Mouse (Mus musculus) left cerebral cortex, postnatal 36 days (tissue): ENCODE data around the gene Rorb. TPM values are rescaled to one million over a fixed set of nuclear protein-coding genes. Genes with fewer than 3 reads are reported as not detected.

ENCODE experiments used
- DNase-seq, 2 experiments: peaks; one replicate each; pipeline ENCODE4 v3.0.0; 2021 to 2022; ENCODE audit warnings: low spot score in 2 of 2, mixed read lengths in 1 of 2
- intact Hi-C: fragments of 180-260 bp; cut with DNase I; formaldehyde crosslinking; loops from one replicate; pipeline ENCODE4 v1.15.1; 2025
- total RNA-seq, 2 experiments: library from RNA; stranded (reverse); gene quantifications; 2 replicates each; pipeline ENCODE4 v1.2.3; 2021

Rorb gene
- 10 to 100 TPM; 56.8 to 57.0 TPM for total RNA-seq

- intact Hi-C loops, result loop anchor here (10.0 kb wide), 1 partner anchor 236 kb away; no protein-coding TSS in a partner anchor
- peak; percentile 81 to 86 for DNase-seq
Measured at GRCm38 (mm10) chr19:19110793-19111427, at the start of gene Rorb. Gene Rorb (minus strand): TSS chr19:19111196.

GRCm38 (mm10) chr19:19148847-19149246, 37.9 kb upstream of the Rorb start:
- no peak for DNase-seq
- intact Hi-C loops, result no loop called here

GRCm38 (mm10) chr19:19144447-19144846, 33.5 kb upstream of the Rorb start:
- no peak for DNase-seq
- intact Hi-C loops, result no loop called here

GRCm38 (mm10) chr19:19136856-19137255, 25.9 kb upstream of the Rorb start:
- intact Hi-C loops, result no loop called here

GRCm38 (mm10) chr19:19135838-19136237, 24.8 kb upstream of the Rorb start:
- DNase-seq, result no peak
- intact Hi-C loops, result no loop called here

More at GRCm38 (mm10) chr19:19136856-19137255, 25.9 kb upstream of the Rorb start:
- no peak for DNase-seq

GRCm38 (mm10) chr19:19122324-19122723, 11.3 kb upstream of the Rorb start:
- no peak for DNase-seq
- intact Hi-C loops, result no loop called here

- no peak for DNase-seq
- intact Hi-C loops, result loop anchor here (10.0 kb wide), 1 partner anchor 237 kb away; no protein-coding TSS in a partner anchor
Measured at GRCm38 (mm10) chr19:19112180-19112579, 1.2 kb upstream of the Rorb start.

- intact Hi-C loops, result loop anchor here (10.0 kb wide), 1 partner anchor 237 kb away; no protein-coding TSS in a partner anchor
- no peak for DNase-seq
Measured at GRCm38 (mm10) chr19:19111428-19112170, 603 bp upstream of the Rorb start.

- peak; percentile 44 to 59 for DNase-seq
- intact Hi-C loops, result loop anchor here (10.0 kb wide), 1 partner anchor 235 kb away; no protein-coding TSS in a partner anchor
Measured at GRCm38 (mm10) chr19:19110011-19110768, 806 bp downstream of the Rorb start.

GRCm38 (mm10) chr19:19108596-19109381, 2.2 kb downstream of the Rorb start:
- intact Hi-C loops, result no loop called here
- peak in 1 of 2 experiments; percentile 28 for DNase-seq

GRCm38 (mm10) chr19:19104581-19104980, 6.4 kb downstream of the Rorb start:
- DNase-seq, result no peak
- intact Hi-C loops, result no loop called here

GRCm38 (mm10) chr19:19097149-19097548, 13.8 kb downstream of the Rorb start:
- intact Hi-C loops, result no loop called here
- no peak for DNase-seq

- DNase-seq, result no peak
- intact Hi-C loops, result no loop called here
Measured at GRCm38 (mm10) chr19:19089427-19089826, 21.6 kb downstream of the Rorb start.

GRCm38 (mm10) chr19:19077880-19078279, 33.1 kb downstream of the Rorb start:
- intact Hi-C loops, result no loop called here

GRCm38 (mm10) chr19:19074756-19075155, 36.2 kb downstream of the Rorb start:
- intact Hi-C loops, result no loop called here
- no peak for DNase-seq

More at GRCm38 (mm10) chr19:19077880-19078279, 33.1 kb downstream of the Rorb start:
- DNase-seq, result no peak

GRCm38 (mm10) chr19:19058710-19059398, 52.1 kb downstream of the Rorb start:
- intact Hi-C loops, result no loop called here

GRCm38 (mm10) chr19:19058201-19058600, 52.8 kb downstream of the Rorb start:
- intact Hi-C loops, result no loop called here
- DNase-seq, result no peak

More at GRCm38 (mm10) chr19:19058710-19059398, 52.1 kb downstream of the Rorb start:
- no peak for DNase-seq

- no peak for DNase-seq
Measured at GRCm38 (mm10) chr19:19043138-19043537, 67.9 kb downstream of the Rorb start.

More at GRCm38 (mm10) chr19:19043138-19043537, 67.9 kb downstream of the Rorb start:
- intact Hi-C loops, result loop anchor here (5.0 to 10.0 kb wide), 2 partner anchors 168 to 1299 kb away; no protein-coding TSS in a partner anchor
